Mouse (Mus musculus) bone marrow, adult 2 months (tissue): ENCODE data around the gene Ank2. TPM values are rescaled to one million over a fixed set of nuclear protein-coding genes. Genes with fewer than 3 reads are reported as not detected.

Source experiments
- H3K27ac ChIP-seq: fragments of 200-500 bp; 2 replicates; pipeline ENCODE4 v1.5.1; 2012; ENCODE audit warnings: low read depth, mild to moderate bottlenecking, control low read depth, inconsistent platforms, low read length; ENCODE audit not compliant: control insufficient read depth, poor library complexity, insufficient read depth
- H3K4me1 ChIP-seq: fragments of 200-500 bp; 2 replicates; pipeline ENCODE4 v1.6.1; 2011; ENCODE audit warnings: low read length; ENCODE audit not compliant: control insufficient read depth, insufficient read depth
- H3K4me3 ChIP-seq: fragments of 200-500 bp; replicated peaks from 2 replicates; pipeline ENCODE3; 2011; ENCODE audit warnings: mild to moderate bottlenecking, low read depth, low read length, control low read depth; ENCODE audit not compliant: control insufficient read depth
- CTCF ChIP-seq: fragments of 200-500 bp; IDR thresholded peaks from 2 replicates; pipeline ENCODE4 v1.5.1; 2011; ENCODE audit warnings: low read length, control low read depth; ENCODE audit not compliant: control insufficient read depth, insufficient read depth
- POLR2A ChIP-seq: fragments of 200-500 bp; IDR thresholded peaks from 2 replicates; pipeline ENCODE4 v1.6.1; 2011; ENCODE audit warnings: low read depth, mild to moderate bottlenecking, control low read depth, low read length, borderline replicate concordance; ENCODE audit not compliant: control insufficient read depth
- WGBS: fragments of 180-500 bp; shearing (Covaris S2); methylation state at CpG from one replicate; pipeline ENCODE4 v1.1.7; 2018; 5-methylcytosine and 5-hydroxymethylcytosine counted together
- polyA plus RNA-seq: library from polyadenylated mRNA; stranded (reverse); fragments of >200 nt; gene quantifications from 2 replicates; pipeline ENCODE4 v1.2.4, GENCODE M21; 2011; ENCODE audit warnings: low replicate concordance; ENCODE audit not compliant: missing spikeins, insufficient read depth, insufficient read length

Gene Ank2
- polyA plus RNA-seq, 1 experiment, result 5.5 TPM

- WGBS, result 70% methylated on average over 2 of the region's 2 CpGs
- H3K27ac ChIP-seq, result no peak overlapping the region
- H3K4me3 ChIP-seq, result no peak overlapping the region
- TF ChIP-seq CTCF (no peak), POLR2A (no peak)
- no peaks in the 10 kb centered on the region for H3K4me1 ChIP-seq
These were observed 242.5 kb downstream of the Ank2 start for GRCm38 (mm10) chr3:127256681-127257080.

GRCm38 (mm10) chr3:127250930-127251329 lies 248.2 kb downstream of the Ank2 start:
- H3K4me1 ChIP-seq, result no peaks in the 10 kb centered on the region
- TF ChIP-seq CTCF, result no peak
- TF ChIP-seq POLR2A, result no peak
- no peak overlapping the region for H3K4me3 ChIP-seq
- WGBS, result 73% methylated on average over 5 of the region's 5 CpGs
- no peak overlapping the region for H3K27ac ChIP-seq

DNA sequence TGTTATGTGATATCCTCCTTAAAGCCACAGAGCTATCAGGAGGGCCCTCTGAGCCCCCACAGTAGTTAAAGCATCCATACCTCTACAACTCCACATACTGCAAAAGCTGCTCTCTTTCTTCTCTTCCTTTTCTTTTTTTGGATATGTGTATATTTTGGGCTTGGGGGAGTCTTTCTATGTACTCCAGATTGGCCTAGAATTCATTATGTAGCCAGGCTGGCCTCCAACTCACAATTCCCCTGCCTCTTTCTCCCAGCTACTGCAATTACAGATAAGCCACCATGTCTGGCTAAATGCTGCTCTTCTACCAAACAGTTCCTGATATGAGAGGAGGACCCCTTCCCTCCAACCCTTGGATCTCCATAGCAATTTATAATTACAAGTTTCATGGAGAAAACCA lies 250.5 kb downstream of the Ank2 start:
- Histone ChIP-seq H3K4me3 (no peak overlapping the region), H3K4me1 (no peaks in the 10 kb centered on the region), H3K27ac (no peak overlapping the region)
- no peak for TF ChIP-seq CTCF
- no peak for TF ChIP-seq POLR2A

- Histone ChIP-seq H3K27ac (no peak overlapping the region), H3K4me1 (no peaks in the 10 kb centered on the region), H3K4me3 (no peak overlapping the region)
- TF ChIP-seq CTCF, result no peak
- TF ChIP-seq POLR2A, result no peak
- WGBS, result 63% methylated on average over 11 of the region's 11 CpGs
These were observed 252.0 kb downstream of the Ank2 start for GRCm38 (mm10) chr3:127246989-127247708.

GRCm38 (mm10) chr3:127243928-127244642 lies 255.1 kb downstream of the Ank2 start:
- no peak overlapping the region for H3K4me3 ChIP-seq
- no peaks in the 10 kb centered on the region for H3K4me1 ChIP-seq
- H3K27ac ChIP-seq, result no peak overlapping the region
- no peak for TF ChIP-seq POLR2A
- no peak for TF ChIP-seq CTCF
- 66% methylated on average over 10 of the region's 10 CpGs for WGBS

DNA sequence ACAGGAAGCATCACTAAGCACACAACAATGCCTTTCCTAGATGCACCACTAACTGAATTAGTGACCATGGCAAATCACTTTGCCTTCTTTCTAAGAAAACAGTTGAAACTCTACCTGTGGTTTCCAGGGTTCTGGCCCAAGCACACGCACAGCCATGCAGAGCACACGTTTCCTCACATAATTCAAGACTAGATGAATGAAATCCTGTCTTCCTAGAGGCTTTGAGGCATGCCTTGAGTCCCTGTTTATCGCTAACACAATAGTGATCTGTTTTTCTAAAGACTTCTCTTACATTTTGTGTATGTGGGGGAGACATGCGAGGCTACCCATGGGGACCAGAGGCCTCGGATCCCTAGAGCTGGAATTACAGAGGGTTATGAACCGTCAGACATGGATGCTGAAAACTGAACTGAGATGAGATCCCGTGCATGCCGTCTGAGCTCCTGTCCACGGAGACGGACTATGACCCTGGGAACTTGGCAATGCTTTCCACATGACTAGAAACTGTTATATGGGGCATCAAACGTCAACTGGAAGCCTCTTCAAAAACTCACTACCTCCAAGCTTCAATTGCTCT lies 256.8 kb downstream of the Ank2 start:
- H3K4me3 ChIP-seq, result no peak overlapping the region
- H3K4me1 ChIP-seq, result no peaks in the 10 kb centered on the region
- WGBS, result 80% methylated on average over 11 of the region's 11 CpGs
- no peak for TF ChIP-seq POLR2A
- H3K27ac ChIP-seq, result no peak overlapping the region

- TF ChIP-seq CTCF (no peak), POLR2A (no peak)
- 85% methylated on average over 5 of the region's 5 CpGs for WGBS
- no peak overlapping the region for H3K27ac ChIP-seq
These were observed 263.9 kb downstream of the Ank2 start for GRCm38 (mm10) chr3:127235271-127235670.

More at GRCm38 (mm10) chr3:127235271-127235670, 263.9 kb downstream of the Ank2 start:
- H3K4me3 ChIP-seq, result no peak overlapping the region
- no peaks in the 10 kb centered on the region for H3K4me1 ChIP-seq
